Mouse (Mus musculus) megakaryocyte progenitor cell, adult 5-6 weeks (primary cell): Measurements from ENCODE around the gene Tbc1d9. TPM values are rescaled to one million over a fixed set of nuclear protein-coding genes. Genes with fewer than 3 reads are reported as not detected.

Source experiments
- ATAC-seq: replicated peaks from 2 replicates; pipeline ENCODE4 v1.8.0; 2016; ENCODE audit warnings: mild to moderate bottlenecking, moderate TSS enrichment, inconsistent platforms; ENCODE audit not compliant: poor library complexity
- total RNA-seq, 2 experiments: library from RNA; stranded (forward) in 1 of 2; stranded (reverse) in 1 of 2; fragments of 157-497, 149-512 nt in 1 of 2; fragments of 200-1000 nt in 1 of 2; gene quantifications; 2 replicates each; pipeline versions ENCODE4 v1.2.3 to v1.2.4; 2015 to 2017

Gene Tbc1d9
- total RNA-seq, 2 experiments from 2014 or later = 0.42 to 1.3 TPM

GRCm38 (mm10) chr8:83224754-83225416 is 59.7 kb downstream of the Tbc1d9 start:
- ATAC-seq = no peak

GRCm38 (mm10) chr8:83225598-83225997 is 60.4 kb downstream of the Tbc1d9 start:
- ATAC-seq = no peak

- no peak for ATAC-seq
These were observed 62.2 kb downstream of the Tbc1d9 start for GRCm38 (mm10) chr8:83227336-83227735.

GRCm38 (mm10) chr8:83233099-83233498 is 67.9 kb downstream of the Tbc1d9 start:
- no peak for ATAC-seq

- ATAC-seq = no peak
These were observed 74.2 kb downstream of the Tbc1d9 start for GRCm38 (mm10) chr8:83239341-83239740.

GRCm38 (mm10) chr8:83244151-83244550 is 79.0 kb downstream of the Tbc1d9 start:
- peak; percentile 58 for ATAC-seq

- ATAC-seq = no peak
These were observed 85.7 kb downstream of the Tbc1d9 start for GRCm38 (mm10) chr8:83250858-83251257.

- ATAC-seq = 0 out of 2 replicates have a peak, but pooled peaks have one; percentile 34
These were observed 86.5 kb downstream of the Tbc1d9 start for GRCm38 (mm10) chr8:83251362-83252246.

- peak; percentile 60 for ATAC-seq
These were observed 87.6 kb downstream of the Tbc1d9 start for GRCm38 (mm10) chr8:83252791-83253190.

GRCm38 (mm10) chr8:83257631-83258030 is 92.5 kb downstream of the Tbc1d9 start:
- no peak for ATAC-seq

- ATAC-seq = peak; percentile 96
These were observed 95.5 kb downstream of the Tbc1d9 start for GRCm38 (mm10) chr8:83260418-83261215.

- no peak for ATAC-seq
These were observed 106.0 kb downstream of the Tbc1d9 start for GRCm38 (mm10) chr8:83271172-83271571.

- ATAC-seq = no peak
These were observed 107.3 kb downstream of the Tbc1d9 start for GRCm38 (mm10) chr8:83272464-83272863.

GRCm38 (mm10) chr8:83274470-83274869 is 109.3 kb downstream of the Tbc1d9 start:
- ATAC-seq = no peak

GRCm38 (mm10) chr8:83278431-83278830 is 113.3 kb downstream of the Tbc1d9 start:
- ATAC-seq = no peak

- ATAC-seq = no peak
These were observed 120.2 kb downstream of the Tbc1d9 start for GRCm38 (mm10) chr8:83285391-83285790.

GRCm38 (mm10) chr8:83290176-83290575 is 125.0 kb downstream of the Tbc1d9 start, which contains the start of gene Ucp1:
TSS of gene Ucp1 (plus strand) at chr8:83290352.
- peak; percentile 23; the same call in 1 of the 2 replicates for ATAC-seq

GRCm38 (mm10) chr8:83297375-83297774 is 132.2 kb downstream of the Tbc1d9 start:
- ATAC-seq = 0 out of 2 replicates have a peak, but pooled peaks have one; percentile 23

GRCm38 (mm10) chr8:83300135-83300534 is 135.0 kb downstream of the Tbc1d9 start:
- peak; percentile 80 for ATAC-seq

- no peak for ATAC-seq
These were observed 139.8 kb downstream of the Tbc1d9 start for GRCm38 (mm10) chr8:83304946-83305345.

- no peak for ATAC-seq
These were observed 144.7 kb downstream of the Tbc1d9 start for GRCm38 (mm10) chr8:83309836-83310235.
